Mouse (Mus musculus) spleen, postnatal 10 days (tissue): ENCODE results near the gene Pnkd.

Experiments
- DNase-seq, 2 experiments: peaks; one replicate each; pipeline ENCODE4 v3.0.0; 2021 to 2022; ENCODE audit warnings: low spot score in 2 of 2

Pnkd gene

DNA sequence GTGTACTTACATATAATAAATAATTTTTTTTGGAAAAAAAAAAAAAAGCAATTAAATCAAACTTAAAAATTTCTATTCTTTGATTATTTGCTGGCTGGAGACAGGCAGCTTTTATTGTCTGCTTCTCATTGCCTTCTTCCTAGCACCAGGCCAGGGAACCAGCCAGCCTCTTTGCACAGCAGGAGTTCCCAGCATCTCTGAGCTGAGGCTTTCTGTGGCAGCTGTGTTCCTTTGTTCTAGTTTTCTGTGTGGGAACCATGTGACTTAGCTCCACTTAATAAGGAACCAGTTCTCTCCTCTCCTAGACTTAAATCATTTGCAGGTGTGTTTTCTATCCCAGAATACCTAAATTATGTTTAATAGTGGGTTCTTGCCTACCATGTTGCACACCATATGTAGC, 72.8 kb downstream of the Pnkd start:
- DNase-seq: no peak

- DNase-seq: no peak
Observed at GRCm38 (mm10) chr1:74359952-74360517, 75.3 kb downstream of the Pnkd start.

- peak in 1 of 2 experiments; percentile 56 for DNase-seq
Observed at GRCm38 (mm10) chr1:74361812-74362211, 77.1 kb downstream of the Pnkd start, which contains the start of gene Catip. Catip (plus strand) TSS chr1:74362108.

- no peak for DNase-seq
Observed at GRCm38 (mm10) chr1:74362325-74363229, 77.8 kb downstream of the Pnkd start.

GRCm38 (mm10) chr1:74363437-74363836, 78.7 kb downstream of the Pnkd start:
- no peak for DNase-seq

GRCm38 (mm10) chr1:74364270-74364669, 79.5 kb downstream of the Pnkd start:
- DNase-seq: no peak

DNA sequence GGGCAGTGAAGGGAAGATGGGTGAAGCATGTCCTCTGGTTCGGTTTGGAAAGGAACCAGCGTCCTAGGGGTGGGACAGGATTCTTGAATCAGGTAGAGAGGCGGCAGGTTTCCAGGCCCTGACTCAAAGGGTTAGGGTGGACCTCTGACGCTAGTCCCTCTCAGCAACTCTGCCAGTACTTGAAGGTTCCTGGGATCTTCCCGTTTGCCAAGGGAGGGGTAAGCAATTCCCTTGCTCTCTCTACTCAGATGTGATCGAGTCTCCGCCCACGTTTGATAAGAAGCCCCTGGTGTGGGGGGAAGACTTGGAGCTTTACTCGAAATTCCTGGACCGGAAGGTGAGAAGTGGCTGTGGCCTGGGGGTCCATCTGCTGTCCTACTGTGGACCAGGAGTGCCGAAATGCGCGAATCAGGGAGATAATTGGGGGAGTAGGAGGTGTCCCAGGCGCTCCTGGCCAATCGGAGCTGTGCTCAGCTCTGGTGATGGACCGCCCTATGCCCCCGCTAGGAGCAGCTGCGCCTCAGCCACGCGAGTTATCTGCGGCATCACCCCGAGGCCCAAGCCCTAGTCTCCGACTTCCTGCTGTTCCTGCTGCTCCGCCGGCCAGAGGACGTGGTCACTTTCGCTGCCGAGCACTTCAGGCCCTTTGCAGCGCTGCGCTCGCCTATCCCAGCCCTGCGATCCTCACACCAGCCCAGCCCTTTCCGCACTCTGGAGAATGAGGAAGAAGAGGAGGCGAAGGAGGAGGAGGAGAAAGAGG, 83.3 kb downstream of the Pnkd start:
- DNase-seq: peak in 1 of 2 experiments; percentile 53

GRCm38 (mm10) chr1:74370040-74370439, 85.3 kb downstream of the Pnkd start:
- no peak for DNase-seq

GRCm38 (mm10) chr1:74373372-74373771, 88.6 kb downstream of the Pnkd start:
- no peak for DNase-seq

- peak in 1 of 2 experiments; percentile 17 for DNase-seq
Observed at GRCm38 (mm10) chr1:74374980-74375379, 90.2 kb downstream of the Pnkd start, which contains the start of gene Slc11a1. Slc11a1 (plus strand) TSS chr1:74375195.

DNA sequence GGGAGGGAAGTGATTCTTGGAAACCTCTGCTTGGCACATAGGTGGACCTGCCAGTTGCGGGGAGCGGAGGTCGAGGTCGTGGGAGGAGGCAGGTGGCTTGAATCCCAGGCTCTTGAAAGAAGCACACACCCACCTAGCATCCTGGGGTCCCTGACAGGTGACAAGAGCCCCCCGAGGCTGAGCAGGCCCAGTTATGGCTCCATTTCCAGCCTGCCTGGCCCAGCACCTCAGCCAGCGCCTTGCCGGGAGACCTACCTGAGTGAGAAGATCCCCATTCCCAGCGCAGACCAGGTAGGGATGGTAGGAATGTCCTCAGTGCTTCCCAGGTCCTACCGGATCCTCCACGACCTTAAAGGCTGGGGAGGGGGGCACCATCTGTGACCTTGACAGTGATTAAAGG, 90.8 kb downstream of the Pnkd start:
- no peak for DNase-seq

GRCm38 (mm10) chr1:74376396-74376795, 91.7 kb downstream of the Pnkd start:
- DNase-seq: peak; percentile 4 to 21

GRCm38 (mm10) chr1:74379058-74379504, 94.4 kb downstream of the Pnkd start:
- no peak for DNase-seq

GRCm38 (mm10) chr1:74380484-74380883, 95.8 kb downstream of the Pnkd start:
- no peak for DNase-seq

- peak in 1 of 2 experiments; percentile 5 for DNase-seq
Observed at GRCm38 (mm10) chr1:74381588-74382021, 96.9 kb downstream of the Pnkd start.

DNA sequence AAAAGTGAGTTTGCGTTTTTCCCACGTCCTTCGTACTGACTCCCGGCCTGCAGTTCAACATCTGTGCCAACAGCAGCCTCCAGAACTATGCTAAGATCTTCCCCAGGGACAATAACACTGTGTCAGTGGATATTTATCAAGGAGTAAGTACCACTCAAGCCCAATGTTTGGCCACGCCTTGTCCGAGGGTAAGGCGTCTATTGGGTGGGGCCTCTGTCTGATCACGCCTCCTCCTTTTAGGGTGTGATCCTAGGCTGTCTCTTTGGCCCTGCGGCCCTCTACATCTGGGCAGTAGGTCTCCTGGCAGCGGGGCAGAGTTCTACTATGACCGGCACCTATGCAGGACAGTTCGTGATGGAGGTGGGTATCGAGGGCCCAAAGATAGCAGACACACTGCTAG, 98.7 kb downstream of the Pnkd start:
- no peak for DNase-seq

DNA sequence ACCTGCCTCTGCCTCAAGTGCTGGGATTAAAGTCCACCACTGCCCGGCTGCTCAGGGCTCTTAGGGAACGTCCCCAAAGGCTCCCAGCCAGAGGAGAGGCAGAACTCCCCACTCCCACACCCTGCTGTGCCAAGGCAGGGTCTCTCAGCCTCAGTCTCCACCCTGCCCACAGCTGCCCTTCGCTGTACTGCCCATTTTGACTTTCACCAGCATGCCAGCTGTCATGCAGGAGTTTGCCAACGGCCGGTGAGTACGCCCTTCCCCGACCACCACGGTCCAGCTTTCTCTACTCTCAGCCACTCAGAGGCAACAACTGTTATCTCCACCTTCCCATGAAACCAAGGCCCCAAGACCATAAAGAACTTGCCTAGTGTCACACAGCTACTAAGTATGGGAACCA, 99.8 kb downstream of the Pnkd start:
- no peak for DNase-seq

DNA sequence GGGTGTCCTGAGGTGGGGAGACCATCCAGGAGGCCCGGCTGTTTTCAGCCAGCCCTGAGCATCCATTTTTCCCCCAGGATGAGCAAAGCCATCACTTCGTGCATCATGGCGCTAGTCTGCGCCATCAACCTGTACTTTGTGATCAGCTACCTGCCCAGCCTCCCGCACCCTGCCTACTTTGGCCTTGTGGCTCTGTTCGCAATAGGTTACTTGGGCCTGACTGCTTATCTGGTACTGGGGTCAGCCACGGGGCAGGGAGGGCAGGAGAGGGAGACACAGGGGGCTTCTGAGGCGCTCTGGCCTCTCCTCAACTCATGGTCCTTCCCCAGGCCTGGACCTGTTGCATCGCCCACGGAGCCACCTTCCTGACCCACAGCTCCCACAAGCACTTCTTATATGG, 100.3 kb downstream of the Pnkd start:
- no peak for DNase-seq

GRCm38 (mm10) chr1:74385531-74385930, 100.8 kb downstream of the Pnkd start:
- DNase-seq: peak in 1 of 2 experiments; percentile 4

GRCm38 (mm10) chr1:74386363-74386713, 101.6 kb downstream of the Pnkd start:
- DNase-seq: no peak

DNA sequence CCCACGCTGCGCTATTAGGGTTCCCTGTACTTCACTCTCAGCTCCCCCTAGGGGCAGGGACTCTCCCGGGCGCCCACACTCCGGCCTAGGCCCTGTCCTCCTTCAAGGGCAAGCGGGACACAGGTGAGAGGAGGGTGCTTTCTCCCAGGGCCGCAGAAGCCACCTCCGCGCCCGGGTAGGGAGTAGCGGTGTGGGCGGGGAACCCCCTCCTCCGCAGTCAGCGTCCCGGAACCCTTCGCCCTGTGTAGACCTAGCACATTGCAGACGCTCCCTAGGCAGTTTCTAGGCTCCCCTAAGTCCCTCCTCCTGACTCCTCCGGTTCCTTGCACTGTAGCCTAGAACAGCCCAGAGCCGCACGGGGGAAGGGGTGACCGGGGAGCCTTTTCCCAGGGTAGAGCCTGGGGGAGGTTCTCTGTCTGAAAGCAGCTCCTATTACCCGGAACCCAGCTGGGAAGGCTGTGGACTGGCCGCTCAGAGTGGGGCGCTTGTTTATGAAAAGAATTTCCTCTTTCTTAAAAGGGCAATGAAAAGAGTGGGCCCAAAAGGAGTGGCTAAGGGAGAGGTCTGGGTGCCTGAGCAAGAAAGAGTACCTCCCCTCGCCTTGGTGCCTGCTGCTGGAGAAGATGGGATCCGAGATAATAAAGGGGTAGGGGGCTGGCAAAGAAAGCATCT, 102.1 kb downstream of the Pnkd start:
- peak; percentile 94 to 99 for DNase-seq
